Mouse (Mus musculus) heart, postnatal 0 days (tissue): ENCODE data around the gene Mrps7.

Experiments
- CTCF ChIP-seq: IDR thresholded peaks from 2 replicates; pipeline ENCODE4 v1.5.1; 2016; ENCODE audit warnings: antibody characterized with exemption, control low read depth, low read depth
- EP300 ChIP-seq: IDR thresholded peaks from 2 replicates; pipeline ENCODE4 v1.6.1; 2016; ENCODE audit warnings: antibody characterized with exemption, low read depth

DNA sequence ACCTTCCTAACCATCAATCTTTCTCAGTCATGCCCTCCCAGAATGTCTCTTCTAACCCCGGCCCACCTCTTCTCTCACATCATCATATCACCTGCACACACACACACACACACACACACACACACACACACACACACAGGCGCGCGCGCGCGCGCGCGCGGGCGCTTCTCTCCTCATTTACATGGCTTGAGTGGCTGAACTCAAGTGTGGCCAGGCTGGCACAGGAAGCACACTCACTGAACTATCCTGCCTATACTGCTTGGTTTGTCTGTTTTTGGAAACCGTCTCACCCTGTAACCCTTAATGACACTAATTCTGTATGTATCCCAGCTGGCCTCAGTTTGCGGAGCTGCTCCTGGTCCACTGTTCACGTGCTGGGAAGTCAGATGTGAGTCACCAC lies 3.0 kb upstream of the Mrps7 start:
- no peak for TF ChIP-seq CTCF
- no peak for TF ChIP-seq EP300
